Mouse (Mus musculus): Measurements from ENCODE around the gene Ap5s1. TPM values are rescaled to one million over a fixed set of nuclear protein-coding genes. Genes with fewer than 3 reads are reported as not detected.
A peak's percentile ranks its signal among the peaks of the same experiment; 100 is the strongest.

The Ap5s1 gene
- total RNA-seq, 2 experiments from 2014 or later = 21.7 to 28.7 TPM

- H3K4me3 ChIP-seq = peak overlapping the region; percentile 64
- peak overlapping the region; percentile 63; the same call in 1 of the 2 replicates for H3K27ac ChIP-seq
- intact Hi-C loops (cut with DNase I) = loop anchor here (5.0 kb wide), 1 partner anchor 38 kb away; no protein-coding TSS in a partner anchor
- DNase-seq (ENCODE audit: extremely low spot score in 1 of 2, low spot score in 2 of 2) = peak; percentile 49 to 54
- no peak for TF ChIP-seq CTCF (IDR thresholded peaks at IDR 0.05)
These were observed 32.2 kb upstream of the Ap5s1 start for GRCm38 (mm10) chr2:131174700-131175099.

- DNase-seq (ENCODE audit: extremely low spot score in 1 of 2, low spot score in 2 of 2) = no peak
- no peak overlapping the region for H3K27ac ChIP-seq
- no peak for TF ChIP-seq CTCF (IDR thresholded peaks at IDR 0.05)
- H3K4me3 ChIP-seq = no peak overlapping the region
- intact Hi-C loops (cut with DNase I) = loop anchor here (5.0 kb wide), 1 partner anchor 37 kb away; no protein-coding TSS in a partner anchor
These were observed 31.5 kb upstream of the Ap5s1 start for GRCm38 (mm10) chr2:131175286-131175944.

DNA sequence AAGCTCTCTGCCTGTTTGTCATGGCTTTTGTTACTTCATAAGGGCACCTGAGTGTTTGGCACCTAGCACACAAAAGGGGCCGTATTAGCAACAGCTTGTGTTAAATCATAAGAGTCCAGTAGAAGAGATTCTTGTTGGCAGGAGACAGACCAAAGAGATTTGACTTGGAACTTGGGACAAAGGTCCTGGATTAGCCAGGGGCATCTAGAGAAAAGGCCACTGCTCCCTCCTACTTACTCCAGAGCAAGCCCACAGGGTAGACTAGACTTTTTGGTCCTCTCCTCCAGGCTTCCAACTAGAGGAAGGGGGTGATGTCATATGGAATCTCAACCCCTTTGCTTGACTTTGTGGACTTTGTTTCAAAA, 31.0 kb upstream of the Ap5s1 start:
- intact Hi-C loops (cut with DNase I) = loop anchor here (5.0 kb wide), 1 partner anchor 36 kb away; no protein-coding TSS in a partner anchor
- Histone ChIP-seq H3K4me3 (no peak overlapping the region), H3K27ac (no peak overlapping the region)
- no peak for TF ChIP-seq CTCF (IDR thresholded peaks at IDR 0.05)
- DNase-seq (ENCODE audit: extremely low spot score in 1 of 2, low spot score in 2 of 2) = no peak

GRCm38 (mm10) chr2:131176491-131176890, 30.4 kb upstream of the Ap5s1 start:
- intact Hi-C loops (cut with DNase I) = loop anchor here (5.0 kb wide), 1 partner anchor 36 kb away; no protein-coding TSS in a partner anchor
- TF ChIP-seq CTCF (IDR thresholded peaks at IDR 0.05) = no peak
- H3K4me3 ChIP-seq = no peak overlapping the region

GRCm38 (mm10) chr2:131177932-131178331, 28.9 kb upstream of the Ap5s1 start:
- TF ChIP-seq CTCF (IDR thresholded peaks at IDR 0.05) = no peak
- intact Hi-C loops (cut with DNase I) = loop anchor here (5.0 kb wide), 1 partner anchor 34 kb away; no protein-coding TSS in a partner anchor
- Histone ChIP-seq H3K27ac (peak overlapping the region; percentile 15; the same call in 1 of the 2 replicates), H3K4me3 (peak overlapping the region; percentile 80)
- no peak for DNase-seq (ENCODE audit: extremely low spot score in 1 of 2, low spot score in 2 of 2)

More at GRCm38 (mm10) chr2:131176491-131176890, 30.4 kb upstream of the Ap5s1 start:
- no peak overlapping the region for H3K27ac ChIP-seq
- DNase-seq (ENCODE audit: extremely low spot score in 1 of 2, low spot score in 2 of 2) = no peak

DNA sequence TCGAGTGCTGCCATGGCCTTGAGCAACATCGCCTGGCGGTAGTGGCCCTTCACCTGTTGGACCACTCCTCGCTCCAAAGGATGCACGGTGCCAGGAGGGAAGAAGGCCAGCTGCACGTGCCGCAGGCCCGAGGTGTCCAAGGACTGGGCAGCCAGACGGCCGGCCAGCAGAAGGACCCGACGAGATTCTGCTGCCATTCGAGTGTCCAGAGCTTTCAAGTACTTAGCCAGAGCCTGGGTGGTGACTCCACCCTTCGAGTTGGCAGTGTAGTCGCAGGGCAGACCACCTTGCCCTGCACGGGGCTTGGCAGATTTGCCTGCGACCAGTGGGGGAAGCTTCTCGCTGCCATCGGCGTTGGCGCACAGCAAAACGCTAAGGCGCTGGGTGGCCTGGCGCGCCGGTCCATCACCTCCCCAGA, 28.0 kb upstream of the Ap5s1 start:
- intact Hi-C loops (cut with DNase I) = loop anchor here (5.0 kb wide), 1 partner anchor 33 kb away; no protein-coding TSS in a partner anchor
- Histone ChIP-seq H3K27ac (peak overlapping the region; percentile 91), H3K4me3 (peak overlapping the region; percentile 80)
- DNase-seq (ENCODE audit: extremely low spot score in 1 of 2, low spot score in 2 of 2) = no peak
- no peak for TF ChIP-seq CTCF (IDR thresholded peaks at IDR 0.05)

DNA sequence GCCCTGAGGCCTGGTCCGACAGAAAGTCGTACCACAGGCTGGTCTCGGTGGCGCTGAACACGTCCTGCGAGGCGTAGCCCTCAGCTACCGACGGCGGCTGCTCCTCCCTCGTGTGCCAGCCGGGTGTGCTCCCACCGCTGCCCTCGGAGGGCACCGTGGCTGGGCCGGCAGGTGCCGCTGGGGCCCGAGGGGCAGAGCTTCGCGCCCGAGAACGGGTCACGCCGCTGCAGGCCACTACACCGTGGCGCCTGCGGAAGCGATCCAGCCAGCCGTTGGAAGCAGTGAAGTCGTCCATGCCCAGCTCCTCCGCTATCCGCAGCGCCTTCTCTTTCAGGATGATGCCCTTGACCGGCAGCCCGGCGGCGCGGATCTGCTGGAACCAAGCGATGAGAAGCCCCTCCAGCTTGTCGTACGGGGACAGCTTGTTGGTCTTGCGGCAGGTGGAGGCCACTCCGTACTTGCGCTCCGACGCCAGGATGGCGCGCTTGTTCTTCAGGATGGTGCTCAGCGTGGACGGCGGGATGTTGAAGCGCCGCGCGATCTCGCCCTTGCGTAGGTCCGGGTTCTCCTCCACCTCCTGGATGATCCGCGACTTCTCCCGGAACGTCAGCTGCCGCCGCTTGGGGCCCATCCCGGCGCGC, 27.5 kb upstream of the Ap5s1 start:
- H3K27ac ChIP-seq = peak overlapping the region; percentile 91
- DNase-seq (ENCODE audit: extremely low spot score in 1 of 2, low spot score in 2 of 2) = peak; percentile 54 to 56
- intact Hi-C loops (cut with DNase I) = loop anchor here (5.0 kb wide), 1 partner anchor 33 kb away; no protein-coding TSS in a partner anchor
- H3K4me3 ChIP-seq = peak overlapping the region; percentile 80
- TF ChIP-seq CTCF (IDR thresholded peaks at IDR 0.05) = no peak

- peak; percentile 85 to 90 for DNase-seq (ENCODE audit: extremely low spot score in 1 of 2, low spot score in 2 of 2)
- H3K4me3 ChIP-seq = peak within 1 kb of the TSS; percentile 80
- TF ChIP-seq CTCF (IDR thresholded peaks at IDR 0.05) = peak; percentile 56
- intact Hi-C loops (cut with DNase I) = loop anchor here (2.0 to 5.0 kb wide), 2 partner anchors 32 to 83 kb away; partner anchors contain the start of gene Pank2
- H3K27ac ChIP-seq = peak within 1 kb of the TSS; percentile 97
These were observed 26.8 kb upstream of the Ap5s1 start, which contains the start of gene Cenpb for GRCm38 (mm10) chr2:131179990-131180587. TSS of gene Cenpb (minus strand) at chr2:131180067.

DNA sequence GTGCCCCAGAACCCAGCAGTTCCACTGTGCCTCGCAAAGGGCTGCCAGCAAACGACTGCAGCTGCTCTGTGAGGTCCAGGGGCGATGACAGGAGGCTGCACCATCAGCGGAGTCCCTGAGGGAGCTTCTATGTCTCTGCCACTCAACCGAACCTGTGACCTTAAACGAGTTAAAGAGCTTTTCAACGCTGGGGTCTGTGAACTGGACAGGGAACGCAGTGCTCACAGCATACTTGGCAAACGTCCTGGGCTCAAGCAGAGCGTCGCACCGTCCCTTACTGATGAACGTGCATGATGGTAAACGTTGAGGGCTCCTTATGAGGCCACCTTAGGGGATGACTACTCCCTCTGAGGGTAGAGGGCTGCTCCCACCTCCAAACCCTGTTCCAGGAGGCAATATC, 20.5 kb upstream of the Ap5s1 start:
- no peak for DNase-seq (ENCODE audit: extremely low spot score in 1 of 2, low spot score in 2 of 2)
- Histone ChIP-seq H3K27ac (peak overlapping the region; percentile 80), H3K4me3 (peak overlapping the region; percentile 78)
- intact Hi-C loops (cut with DNase I) = no loop called here
- no peak for TF ChIP-seq CTCF (IDR thresholded peaks at IDR 0.05)

- peak within 1 kb of the TSS; percentile 78 for H3K4me3 ChIP-seq
- peak; percentile 78 for DNase-seq (ENCODE audit: extremely low spot score in 1 of 2, low spot score in 2 of 2)
- H3K27ac ChIP-seq = peak within 1 kb of the TSS; percentile 80
- TF ChIP-seq CTCF (IDR thresholded peaks at IDR 0.05) = peak; percentile 50
- intact Hi-C loops (cut with DNase I) = loop anchor here (1.0 kb wide), 1 partner anchor 23 kb away; no protein-coding TSS in a partner anchor
These were observed 19.9 kb upstream of the Ap5s1 start, which contains the start of the genes Cdc25b and Spef1 for GRCm38 (mm10) chr2:131186771-131187601. TSS of gene Cdc25b (plus strand) at chr2:131186949. TSS of gene Spef1 (minus strand) at chr2:131187282.

GRCm38 (mm10) chr2:131187602-131187922, 19.3 kb upstream of the Ap5s1 start:
- Histone ChIP-seq H3K4me3 (peak overlapping the region; percentile 78), H3K27ac (peak overlapping the region; percentile 80; the same call in 1 of the 2 replicates)
- no peak for TF ChIP-seq CTCF (IDR thresholded peaks at IDR 0.05)
- no peak for DNase-seq (ENCODE audit: extremely low spot score in 1 of 2, low spot score in 2 of 2)
- intact Hi-C loops (cut with DNase I) = loop anchor here (1.0 kb wide), 1 partner anchor 23 kb away; no protein-coding TSS in a partner anchor

Data from left cerebral cortex, adult 2 months (tissue).